Mouse (Mus musculus) lung, postnatal 4 days (tissue): Measurements from ENCODE around the gene Speg.
A peak's percentile ranks its signal among the peaks of the same experiment; 100 is the strongest.

ENCODE experiments used
- DNase-seq, 2 experiments: peaks; one replicate each; pipeline ENCODE4 v3.0.0; 2021

Speg gene

GRCm38 (mm10) chr1:75398761-75399402 is 23.8 kb downstream of the Speg start:
- DNase-seq = peak; percentile 86

DNA sequence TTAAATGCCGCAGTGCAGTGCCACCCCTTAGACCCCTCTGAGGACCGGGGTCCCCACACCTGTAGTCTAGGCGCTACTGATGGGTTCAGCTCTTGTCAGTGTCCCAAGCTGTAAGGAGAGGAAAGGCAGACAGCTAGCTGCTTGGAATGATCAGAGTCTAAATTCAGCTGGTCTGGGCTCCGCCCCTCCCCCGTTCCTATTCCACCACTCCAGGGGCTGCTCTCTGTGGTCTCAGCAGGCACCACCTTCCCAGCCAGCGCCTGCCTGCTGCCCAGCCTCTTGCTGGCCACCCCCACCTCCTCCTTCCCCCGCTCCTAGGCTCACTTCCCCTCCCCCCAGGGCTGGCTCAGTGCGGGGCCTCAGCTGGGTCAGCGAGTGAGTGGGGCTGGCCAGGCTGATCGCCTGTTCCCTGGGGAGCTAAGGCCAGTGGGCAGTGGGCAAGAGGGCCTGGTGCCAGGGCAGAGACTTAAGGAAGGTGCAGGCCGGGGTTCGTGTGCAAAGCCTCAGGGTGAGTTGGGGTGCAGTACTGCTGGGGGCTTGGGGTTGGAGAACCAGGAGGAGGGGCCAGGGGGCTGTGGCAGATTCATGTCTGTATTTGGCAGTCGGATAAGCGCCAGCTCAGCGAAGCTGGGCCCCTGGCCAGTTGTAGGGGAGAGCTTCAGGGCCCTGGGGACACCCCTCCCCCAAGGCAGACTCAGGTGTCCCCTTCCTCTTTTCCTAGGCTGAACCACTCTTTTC is 24.8 kb downstream of the Speg start:
- DNase-seq = peak; percentile 80 to 91

GRCm38 (mm10) chr1:75400493-75401115 is 25.5 kb downstream of the Speg start:
- DNase-seq = no peak

GRCm38 (mm10) chr1:75405547-75405946 is 30.4 kb downstream of the Speg start:
- DNase-seq = no peak

GRCm38 (mm10) chr1:75406173-75406572 is 31.1 kb downstream of the Speg start:
- DNase-seq = no peak

DNA sequence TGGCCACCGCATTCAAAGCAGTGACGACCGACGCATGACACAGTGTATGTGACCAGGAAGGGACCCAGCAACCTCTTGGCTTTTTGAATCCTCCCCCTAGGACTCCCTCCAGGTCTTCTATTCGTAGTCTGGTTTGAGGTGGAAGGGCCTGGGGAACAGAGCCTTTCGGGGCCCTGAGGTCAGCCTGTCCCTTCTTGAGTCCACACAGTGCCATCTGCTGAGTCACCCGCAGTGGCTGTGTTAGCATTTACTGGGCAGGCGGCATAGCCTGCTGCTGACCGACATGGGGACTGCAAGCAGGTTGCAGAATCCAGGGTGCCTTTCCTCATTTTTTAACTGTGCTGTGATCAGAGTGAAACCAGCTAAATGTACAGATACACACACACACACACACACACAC is 32.0 kb downstream of the Speg start:
- DNase-seq = no peak

DNA sequence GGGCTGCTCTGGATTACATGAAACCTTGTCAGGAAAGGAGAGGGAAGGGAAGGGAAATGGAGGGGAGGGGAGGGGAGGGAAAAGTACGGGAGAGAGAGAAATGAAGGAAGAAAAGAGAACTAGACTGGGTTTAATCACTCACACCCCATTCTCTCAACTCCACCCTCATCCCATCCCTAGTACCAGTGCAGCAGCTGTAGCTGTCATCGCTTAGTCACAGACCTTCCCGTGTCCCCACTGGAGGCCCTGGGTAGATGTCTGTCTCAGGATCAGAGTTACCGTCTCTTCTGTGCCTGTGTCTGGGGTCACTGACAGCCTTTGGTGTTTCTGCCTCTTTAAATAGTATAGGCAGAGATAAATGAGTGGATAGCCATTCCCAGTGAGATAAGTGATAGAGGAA is 33.1 kb downstream of the Speg start:
- DNase-seq = no peak

DNA sequence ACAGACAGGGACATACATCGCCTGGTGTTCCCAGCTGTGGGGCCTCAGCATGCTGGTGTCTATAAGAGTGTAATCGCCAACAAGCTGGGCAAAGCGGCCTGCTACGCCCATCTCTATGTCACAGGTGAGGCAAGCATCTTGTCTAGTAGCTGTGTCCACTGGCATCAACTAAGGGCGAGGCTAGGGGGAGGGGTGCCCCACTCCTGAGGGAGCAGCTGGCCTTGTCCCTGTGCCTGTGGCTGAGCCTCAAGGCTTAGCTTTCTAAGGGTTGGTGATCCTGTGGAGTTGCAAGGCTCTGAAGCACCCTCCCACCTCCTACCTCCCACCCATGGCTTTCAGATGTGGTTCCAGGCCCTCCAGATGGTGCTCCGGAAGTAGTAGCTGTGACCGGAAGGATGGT is 34.9 kb downstream of the Speg start:
- DNase-seq = no peak

GRCm38 (mm10) chr1:75412196-75412595 is 37.1 kb downstream of the Speg start:
- DNase-seq = no peak

GRCm38 (mm10) chr1:75413749-75414148 is 38.7 kb downstream of the Speg start:
- no peak for DNase-seq

DNA sequence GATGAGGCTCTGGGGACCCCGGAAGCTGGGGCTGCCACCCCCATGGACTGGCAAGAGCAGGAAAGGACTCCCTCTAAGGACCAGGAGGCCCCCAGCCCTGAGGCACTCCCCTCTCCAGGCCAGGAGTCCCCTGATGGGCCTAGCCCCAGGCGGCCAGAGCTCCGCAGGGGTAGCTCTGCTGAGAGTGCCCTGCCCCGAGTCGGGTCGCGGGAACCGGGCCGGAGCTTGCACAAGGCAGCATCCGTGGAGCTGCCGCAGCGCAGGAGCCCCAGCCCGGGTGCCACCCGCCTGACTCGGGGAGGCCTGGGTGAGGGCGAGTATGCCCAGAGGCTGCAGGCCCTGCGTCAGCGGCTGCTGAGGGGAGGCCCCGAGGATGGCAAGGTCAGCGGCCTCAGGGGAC is 46.7 kb downstream of the Speg start:
- no peak for DNase-seq

- peak in 1 of 2 experiments; percentile 8 for DNase-seq
Measured at GRCm38 (mm10) chr1:75422216-75422822, 47.2 kb downstream of the Speg start.

- DNase-seq = peak; percentile 37 to 62
Measured at GRCm38 (mm10) chr1:75422823-75423471, 47.9 kb downstream of the Speg start.

GRCm38 (mm10) chr1:75423780-75424390 is 48.8 kb downstream of the Speg start:
- DNase-seq = no peak

GRCm38 (mm10) chr1:75425796-75426471 is 50.8 kb downstream of the Speg start:
- peak in 1 of 2 experiments; percentile 49 for DNase-seq

DNA sequence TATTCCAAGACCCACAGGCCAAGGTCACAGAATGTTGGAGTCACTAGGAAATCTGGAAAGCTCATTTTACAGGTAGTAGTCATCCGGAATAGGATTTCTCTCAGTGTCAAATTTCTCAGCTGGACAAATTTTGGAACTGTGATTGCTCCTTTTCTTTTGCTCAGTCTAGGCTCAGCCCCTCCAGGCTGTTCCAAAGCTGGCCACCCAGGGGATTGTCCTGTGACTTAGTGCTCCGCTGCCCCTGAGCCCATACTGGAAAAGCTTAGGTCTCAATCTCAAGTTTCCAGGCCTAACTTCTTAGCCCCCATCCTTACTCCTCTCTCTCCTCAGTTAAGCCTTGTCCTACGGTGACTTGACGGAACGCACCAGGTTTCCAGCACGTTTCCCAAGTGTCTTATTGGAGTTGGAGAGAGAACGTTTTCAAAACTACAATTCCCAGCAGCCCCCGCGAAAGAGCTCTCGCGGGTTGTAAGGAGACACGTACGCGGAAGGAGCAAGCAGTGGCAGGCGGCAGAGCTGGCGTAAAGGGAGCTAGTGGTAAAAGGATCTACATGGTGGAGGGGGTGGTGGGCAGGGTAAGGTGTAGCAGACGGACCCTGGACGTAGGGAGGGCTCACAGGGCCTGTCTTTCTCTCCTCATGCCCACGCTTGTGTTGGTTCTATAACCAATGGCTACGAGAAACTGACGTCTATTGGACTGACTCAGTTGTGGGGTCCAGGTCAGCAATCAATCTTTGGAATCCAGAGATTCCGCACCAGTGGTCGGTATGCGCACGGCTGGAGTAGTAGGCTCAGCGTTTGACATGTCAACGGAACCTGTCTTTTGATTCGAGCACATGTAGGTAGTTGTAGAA is 60.6 kb downstream of the Speg start, which contains the start of gene Gmppa:
Gmppa (plus strand) TSS at position 456 of the 854 bp plus-strand sequence.
- peak; percentile 80 to 85 for DNase-seq

DNA sequence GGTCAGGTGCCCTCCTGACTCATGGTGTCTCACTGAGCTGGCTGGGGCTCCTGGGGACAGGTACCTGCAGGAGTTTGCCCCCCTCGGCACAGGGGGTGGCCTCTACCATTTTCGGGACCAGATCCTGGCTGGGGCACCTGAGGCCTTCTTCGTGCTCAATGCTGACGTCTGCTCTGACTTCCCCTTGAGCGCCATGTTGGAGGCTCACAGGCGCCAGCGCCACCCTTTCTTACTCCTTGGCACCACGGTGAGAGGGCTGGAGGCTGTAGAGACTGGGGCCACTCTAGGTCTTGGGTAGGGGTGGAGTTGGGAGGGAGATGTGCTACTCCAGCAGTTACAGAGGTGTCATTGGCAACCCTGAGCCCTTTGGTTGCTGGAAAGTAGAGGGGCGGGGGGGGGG is 63.7 kb downstream of the Speg start:
- no peak for DNase-seq

DNA sequence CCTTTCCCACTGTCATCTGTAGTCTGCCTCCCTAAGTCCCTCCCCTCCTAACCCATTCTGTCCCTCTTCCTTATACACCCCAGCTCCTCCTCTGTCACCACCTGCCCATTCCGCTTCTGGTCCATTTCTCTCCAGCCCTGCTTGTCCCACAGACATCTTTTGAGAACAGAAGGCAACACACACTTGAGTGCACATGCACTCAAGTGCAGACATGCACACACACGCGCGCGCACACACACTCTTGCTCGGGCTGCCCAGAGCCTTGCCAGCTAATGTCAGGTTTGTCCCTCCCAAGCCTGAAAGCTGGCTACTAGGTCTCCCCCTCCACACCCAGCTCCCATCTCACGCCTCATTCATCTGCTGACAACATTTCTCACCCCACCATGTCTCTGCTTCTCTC is 65.6 kb downstream of the Speg start:
- DNase-seq = no peak

GRCm38 (mm10) chr1:75441471-75441996 is 66.4 kb downstream of the Speg start:
- DNase-seq = no peak

DNA sequence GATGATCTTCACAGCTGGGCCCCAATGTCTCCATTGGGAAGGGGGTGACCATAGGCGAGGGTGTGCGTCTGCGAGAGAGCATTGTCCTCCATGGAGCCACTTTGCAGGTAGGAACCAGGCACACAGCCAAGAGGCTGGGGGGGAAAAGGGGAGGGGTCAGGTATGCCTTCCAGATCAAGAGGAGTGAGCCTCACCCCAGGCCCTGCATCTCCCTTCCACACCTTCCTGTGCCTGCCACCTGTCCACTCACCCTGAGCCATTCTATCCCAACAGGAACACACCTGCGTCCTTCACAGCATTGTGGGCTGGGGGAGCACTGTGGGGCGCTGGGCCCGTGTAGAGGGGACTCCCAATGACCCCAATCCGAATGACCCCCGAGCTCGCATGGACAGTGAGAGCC is 67.1 kb downstream of the Speg start:
- DNase-seq = no peak

- no peak for DNase-seq
Measured at GRCm38 (mm10) chr1:75442811-75443210, 67.7 kb downstream of the Speg start.
